Mouse (Mus musculus): ENCODE results near the gene Gabpb2. TPM values are rescaled to one million over a fixed set of nuclear protein-coding genes. Genes with fewer than 3 reads are reported as not detected.

Gabpb2 gene
- polyA plus RNA-seq, 2 experiments = 5.1 to 14.3 TPM

GRCm38 (mm10) chr3:95153874-95154273 lies 63.8 kb downstream of the Gabpb2 start:
- DNase-seq (ENCODE audit: low read depth in 3 of 3, low spot score in 3 of 3) = no peak
- Histone ChIP-seq H3K27ac (no peak overlapping the region), H3K36me3 (replicated peaks; ENCODE audit: control insufficient read depth, insufficient read depth, low read depth) (no peaks in the 10 kb centered on the region), H3K27me3 (ENCODE audit: control insufficient read depth, insufficient read depth, low read length) (no peaks in the 10 kb centered on the region; the same call in 1 of the 2 replicates), H3K9ac (replicated peaks) (no peak overlapping the region), H3K4me3 (ENCODE audit: insufficient read depth in 1 of 2, low read depth in 2 of 2, low read length in 2 of 2) (no peak overlapping the region), H3K9me3 (ENCODE audit: control insufficient read depth, low read length) (no peaks in the 10 kb centered on the region), H3K4me2 (ENCODE audit: low read depth) (no peak overlapping the region), H3K4me1 (replicated peaks; ENCODE audit: control insufficient read depth in 2 of 2, insufficient read depth in 2 of 2, low read length in 1 of 2) (no peaks in the 10 kb centered on the region)
- 36% methylated on average over 4 of the region's 4 CpGs for WGBS (ENCODE audit: insufficient replicate concordance)
- TF ChIP-seq EP300 (IDR thresholded peaks at IDR 0.05; ENCODE audit: low read depth) (no peak), CTCF (IDR thresholded peaks at IDR 0.05; ENCODE audit: low read depth) (peak; percentile 79)
- ATAC-seq (ENCODE audit: insufficient read depth) = no peak

- no peak overlapping the region for H3K4me3 ChIP-seq (ENCODE audit: insufficient read depth in 1 of 2, low read depth in 2 of 2, low read length in 2 of 2)
- no peaks in the 10 kb centered on the region for H3K9me3 ChIP-seq (ENCODE audit: control insufficient read depth, low read length)
- no peak overlapping the region for H3K9ac ChIP-seq (replicated peaks)
- H3K4me1 ChIP-seq (replicated peaks; ENCODE audit: control insufficient read depth in 2 of 2, insufficient read depth in 2 of 2, low read length in 1 of 2) = no peaks in the 10 kb centered on the region
- WGBS (ENCODE audit: insufficient replicate concordance) = 48% methylated on average over 3 of the region's 3 CpGs
- no peaks in the 10 kb centered on the region for H3K36me3 ChIP-seq (replicated peaks; ENCODE audit: control insufficient read depth, insufficient read depth, low read depth)
- TF ChIP-seq EP300 (IDR thresholded peaks at IDR 0.05; ENCODE audit: low read depth) (no peak), CTCF (IDR thresholded peaks at IDR 0.05; ENCODE audit: low read depth) (no peak)
- no peak overlapping the region for H3K27ac ChIP-seq
- ATAC-seq (ENCODE audit: insufficient read depth) (no peak), DNase-seq (ENCODE audit: low read depth in 3 of 3, low spot score in 3 of 3) (no peak)
- no peak overlapping the region for H3K4me2 ChIP-seq (ENCODE audit: low read depth)
- no peaks in the 10 kb centered on the region; the same call in 1 of the 2 replicates for H3K27me3 ChIP-seq (ENCODE audit: control insufficient read depth, insufficient read depth, low read length)
Measured at GRCm38 (mm10) chr3:95147924-95148323, 69.8 kb downstream of the Gabpb2 start.

GRCm38 (mm10) chr3:95142617-95143011 lies 75.1 kb downstream of the Gabpb2 start:
- Histone ChIP-seq H3K36me3 (replicated peaks; ENCODE audit: control insufficient read depth, insufficient read depth, low read depth) (no peaks in the 10 kb centered on the region), H3K9ac (replicated peaks) (peak overlapping the region; percentile 11; the same call in 1 of the 2 replicates), H3K4me2 (ENCODE audit: low read depth) (peak overlapping the region; percentile 41), H3K27ac (no peak overlapping the region), H3K4me1 (replicated peaks; ENCODE audit: control insufficient read depth in 2 of 2, insufficient read depth in 2 of 2, low read length in 1 of 2) (peaks cover 7 to 8% of the 10 kb centered on the region in 2 experiments; a peak in 3 of 4 replicates), H3K9me3 (ENCODE audit: control insufficient read depth, low read length) (no peaks in the 10 kb centered on the region), H3K4me3 (ENCODE audit: insufficient read depth in 1 of 2, low read depth in 2 of 2, low read length in 2 of 2) (no peak overlapping the region), H3K27me3 (ENCODE audit: control insufficient read depth, insufficient read depth, low read length) (no peaks in the 10 kb centered on the region)
- ATAC-seq (ENCODE audit: insufficient read depth) (peak; percentile 75), DNase-seq (ENCODE audit: low read depth in 3 of 3, low spot score in 3 of 3) (peak; percentile 55 to 73 (median 61))
- WGBS (ENCODE audit: insufficient replicate concordance) = 8% methylated on average over 5 of the region's 5 CpGs
- TF ChIP-seq EP300 (IDR thresholded peaks at IDR 0.05; ENCODE audit: low read depth) (no peak), CTCF (IDR thresholded peaks at IDR 0.05; ENCODE audit: low read depth) (peak; percentile 98)

GRCm38 (mm10) chr3:95141952-95142616 lies 75.6 kb downstream of the Gabpb2 start, which contains the start of gene Tnfaip8l2:
Tnfaip8l2 (minus strand) TSS chr3:95142360.
- ATAC-seq (ENCODE audit: insufficient read depth) (peak; percentile 72), DNase-seq (ENCODE audit: low read depth in 3 of 3, low spot score in 3 of 3) (no peak)
- no peaks in the 10 kb centered on the region for H3K9me3 ChIP-seq (ENCODE audit: control insufficient read depth, low read length)
- peak within 1 kb of the TSS; percentile 11; the same call in 1 of the 2 replicates for H3K9ac ChIP-seq (replicated peaks)
- 44% methylated on average over 10 of the region's 10 CpGs for WGBS (ENCODE audit: insufficient replicate concordance)
- TF ChIP-seq EP300 (IDR thresholded peaks at IDR 0.05; ENCODE audit: low read depth) (no peak), CTCF (IDR thresholded peaks at IDR 0.05; ENCODE audit: low read depth) (no peak)
- H3K4me2 ChIP-seq (ENCODE audit: low read depth) = peak within 1 kb of the TSS; percentile 41
- H3K27me3 ChIP-seq (ENCODE audit: control insufficient read depth, insufficient read depth, low read length) = no peaks in the 10 kb centered on the region
- H3K4me3 ChIP-seq (ENCODE audit: insufficient read depth in 1 of 2, low read depth in 2 of 2, low read length in 2 of 2) = peak within 1 kb of the TSS; percentile 37 to 41
- H3K27ac ChIP-seq = no peak within 1 kb of the TSS
- H3K4me1 ChIP-seq (replicated peaks; ENCODE audit: control insufficient read depth in 2 of 2, insufficient read depth in 2 of 2, low read length in 1 of 2) = peaks cover 7 to 8% of the 10 kb centered on the region in 2 experiments; a peak in 3 of 4 replicates
- no peaks in the 10 kb centered on the region for H3K36me3 ChIP-seq (replicated peaks; ENCODE audit: control insufficient read depth, insufficient read depth, low read depth)

- ATAC-seq (ENCODE audit: insufficient read depth) (no peak), DNase-seq (ENCODE audit: low read depth in 3 of 3, low spot score in 3 of 3) (no peak)
- Histone ChIP-seq H3K27ac (no peak overlapping the region), H3K9me3 (ENCODE audit: control insufficient read depth, low read length) (no peaks in the 10 kb centered on the region), H3K36me3 (replicated peaks; ENCODE audit: control insufficient read depth, insufficient read depth, low read depth) (no peaks in the 10 kb centered on the region), H3K4me2 (ENCODE audit: low read depth) (peak overlapping the region; percentile 41), H3K27me3 (ENCODE audit: control insufficient read depth, insufficient read depth, low read length) (no peaks in the 10 kb centered on the region), H3K9ac (replicated peaks) (no peak overlapping the region), H3K4me1 (replicated peaks; ENCODE audit: control insufficient read depth in 2 of 2, insufficient read depth in 2 of 2, low read length in 1 of 2) (peaks cover 7 to 8% of the 10 kb centered on the region in 2 experiments; a peak in 3 of 4 replicates), H3K4me3 (ENCODE audit: insufficient read depth in 1 of 2, low read depth in 2 of 2, low read length in 2 of 2) (peak overlapping the region; percentile 37 to 41)
- 36% methylated on average over 9 of the region's 9 CpGs for WGBS (ENCODE audit: insufficient replicate concordance)
- no peak for TF ChIP-seq EP300 (IDR thresholded peaks at IDR 0.05; ENCODE audit: low read depth)
- TF ChIP-seq CTCF (IDR thresholded peaks at IDR 0.05; ENCODE audit: low read depth) = no peak; the same call in 1 of the 2 replicates
Measured at GRCm38 (mm10) chr3:95141474-95141873, 76.2 kb downstream of the Gabpb2 start.

Data from liver, embryonic 14.5 days (tissue).